Mouse (Mus musculus): ENCODE results near the gene Gm45713. TPM values are rescaled to one million over a fixed set of nuclear protein-coding genes. Genes with fewer than 3 reads are reported as not detected.
"Not testable (repeated sequence)": the region's sequence is repeated elsewhere in the genome, so short reads cannot be mapped to it uniquely, and the experiment has no call there.

Gene Gm45713
- polyA plus RNA-seq, 1 experiment: 0.08 TPM

DNA sequence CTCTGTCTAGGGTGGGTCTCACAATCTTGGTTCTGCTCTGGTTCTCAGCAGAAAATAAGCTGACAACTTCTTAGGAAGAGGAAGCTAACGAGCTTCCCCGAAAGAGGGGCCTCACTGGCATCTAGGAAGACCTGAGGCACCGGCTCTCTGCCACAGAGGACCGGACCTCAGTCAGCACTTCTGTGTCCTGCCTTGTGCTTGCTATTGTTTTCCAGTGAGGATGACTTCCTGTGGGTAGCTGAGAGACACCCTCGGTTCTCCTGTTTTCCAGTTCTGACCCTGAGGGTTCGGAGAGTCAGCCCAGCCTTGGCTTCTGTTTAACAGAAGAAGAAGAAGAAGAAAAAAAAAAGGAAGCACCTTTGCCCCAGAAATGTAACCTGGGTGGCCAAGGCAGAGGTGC, 38.6 kb downstream of the Gm45713 start:
- H3K4me1 ChIP-seq (ENCODE audit: control insufficient read depth, insufficient read depth, low read length): no peaks in the 10 kb centered on the region
- H3K4me3 ChIP-seq (ENCODE audit: insufficient read depth, low read length): no peak overlapping the region
- TF ChIP-seq CTCF (IDR thresholded peaks at IDR 0.05; ENCODE audit: extremely low read depth, insufficient read depth, low read length) (no peak), POLR2A (IDR thresholded peaks at IDR 0.05; ENCODE audit: extremely low read depth, insufficient read depth, low read length) (no peak)
- H3K27ac ChIP-seq (ENCODE audit: insufficient read depth, low read length): no peak overlapping the region

DNA sequence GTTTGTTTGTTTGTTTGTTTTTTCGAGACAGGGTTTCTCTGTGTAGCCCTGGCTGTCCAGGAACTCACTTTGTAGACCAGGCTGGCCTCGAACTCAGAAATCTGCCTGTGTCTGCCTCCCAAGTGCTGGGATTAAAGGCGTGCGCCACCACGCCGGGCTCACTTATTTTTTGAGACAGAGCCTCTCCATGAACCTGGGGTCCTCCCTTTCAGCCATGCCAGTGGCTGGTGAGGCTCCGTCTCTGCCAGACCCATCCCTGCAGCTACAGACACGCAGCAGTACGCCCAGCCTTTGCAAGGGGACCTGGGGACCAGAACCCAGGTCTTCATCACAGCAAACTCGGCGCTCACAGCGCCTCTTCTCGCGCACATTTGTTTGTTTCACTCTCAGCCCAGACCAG, 40.1 kb downstream of the Gm45713 start:
- not testable (repeated sequence) for H3K4me1 ChIP-seq (ENCODE audit: control insufficient read depth, insufficient read depth, low read length); H3K4me3 ChIP-seq (ENCODE audit: insufficient read depth, low read length); H3K27ac ChIP-seq (ENCODE audit: insufficient read depth, low read length)

- H3K4me1 ChIP-seq (ENCODE audit: control insufficient read depth, insufficient read depth, low read length): no peaks in the 10 kb centered on the region; the same call in 1 of the 2 replicates
- TF ChIP-seq CTCF (IDR thresholded peaks at IDR 0.05; ENCODE audit: extremely low read depth, insufficient read depth, low read length) (no peak), POLR2A (IDR thresholded peaks at IDR 0.05; ENCODE audit: extremely low read depth, insufficient read depth, low read length) (no peak)
- no peak overlapping the region for H3K27ac ChIP-seq (ENCODE audit: insufficient read depth, low read length)
- no peak overlapping the region for H3K4me3 ChIP-seq (ENCODE audit: insufficient read depth, low read length)
These were observed 40.7 kb downstream of the Gm45713 start for GRCm38 (mm10) chr7:45095367-45095766.

- no peak for TF ChIP-seq CTCF (IDR thresholded peaks at IDR 0.05; ENCODE audit: extremely low read depth, insufficient read depth, low read length)
- TF ChIP-seq POLR2A (IDR thresholded peaks at IDR 0.05; ENCODE audit: extremely low read depth, insufficient read depth, low read length): no peak
- H3K4me3 ChIP-seq (ENCODE audit: insufficient read depth, low read length): no peak overlapping the region
- no peak overlapping the region for H3K27ac ChIP-seq (ENCODE audit: insufficient read depth, low read length)
- no peaks in the 10 kb centered on the region; the same call in 1 of the 2 replicates for H3K4me1 ChIP-seq (ENCODE audit: control insufficient read depth, insufficient read depth, low read length)
These were observed 41.9 kb downstream of the Gm45713 start for GRCm38 (mm10) chr7:45094121-45094520.

- TF ChIP-seq POLR2A (IDR thresholded peaks at IDR 0.05; ENCODE audit: extremely low read depth, insufficient read depth, low read length) (no peak), CTCF (IDR thresholded peaks at IDR 0.05; ENCODE audit: extremely low read depth, insufficient read depth, low read length) (no peak)
- Histone ChIP-seq H3K27ac (ENCODE audit: insufficient read depth, low read length) (no peak overlapping the region), H3K4me1 (ENCODE audit: control insufficient read depth, insufficient read depth, low read length) (no peaks in the 10 kb centered on the region; the same call in 1 of the 2 replicates), H3K4me3 (ENCODE audit: insufficient read depth, low read length) (no peak overlapping the region)
These were observed 42.5 kb downstream of the Gm45713 start for GRCm38 (mm10) chr7:45093516-45093905.

GRCm38 (mm10) chr7:45092828-45093515, 43.1 kb downstream of the Gm45713 start:
- no peaks in the 10 kb centered on the region; the same call in 1 of the 2 replicates for H3K4me1 ChIP-seq (ENCODE audit: control insufficient read depth, insufficient read depth, low read length)
- H3K4me3 ChIP-seq (ENCODE audit: insufficient read depth, low read length): no peak overlapping the region
- TF ChIP-seq CTCF (IDR thresholded peaks at IDR 0.05; ENCODE audit: extremely low read depth, insufficient read depth, low read length): no peak
- TF ChIP-seq POLR2A (IDR thresholded peaks at IDR 0.05; ENCODE audit: extremely low read depth, insufficient read depth, low read length): no peak
- H3K27ac ChIP-seq (ENCODE audit: insufficient read depth, low read length): no peak overlapping the region

GRCm38 (mm10) chr7:45092048-45092447, 44.0 kb downstream of the Gm45713 start, which contains the start of gene Rcn3:
Gene Rcn3 (minus strand): TSS chr7:45092221.
- Histone ChIP-seq H3K4me3 (ENCODE audit: insufficient read depth, low read length) (peak within 1 kb of the TSS; percentile 8; the same call in 1 of the 2 replicates), H3K4me1 (ENCODE audit: control insufficient read depth, insufficient read depth, low read length) (no peaks in the 10 kb centered on the region; the same call in 1 of the 2 replicates), H3K27ac (ENCODE audit: insufficient read depth, low read length) (no peak within 1 kb of the TSS)
- TF ChIP-seq CTCF (IDR thresholded peaks at IDR 0.05; ENCODE audit: extremely low read depth, insufficient read depth, low read length) (no peak), POLR2A (IDR thresholded peaks at IDR 0.05; ENCODE audit: extremely low read depth, insufficient read depth, low read length) (no peak)

- Histone ChIP-seq H3K27ac (ENCODE audit: insufficient read depth, low read length) (no peak overlapping the region), H3K4me3 (ENCODE audit: insufficient read depth, low read length) (0 out of 2 replicates have a peak overlapping the region, but pooled peaks have one; percentile 8), H3K4me1 (ENCODE audit: control insufficient read depth, insufficient read depth, low read length) (no peaks in the 10 kb centered on the region; the same call in 1 of the 2 replicates)
- TF ChIP-seq POLR2A (IDR thresholded peaks at IDR 0.05; ENCODE audit: extremely low read depth, insufficient read depth, low read length) (no peak), CTCF (IDR thresholded peaks at IDR 0.05; ENCODE audit: extremely low read depth, insufficient read depth, low read length) (no peak)
These were observed 44.7 kb downstream of the Gm45713 start for GRCm38 (mm10) chr7:45091001-45091990.

DNA sequence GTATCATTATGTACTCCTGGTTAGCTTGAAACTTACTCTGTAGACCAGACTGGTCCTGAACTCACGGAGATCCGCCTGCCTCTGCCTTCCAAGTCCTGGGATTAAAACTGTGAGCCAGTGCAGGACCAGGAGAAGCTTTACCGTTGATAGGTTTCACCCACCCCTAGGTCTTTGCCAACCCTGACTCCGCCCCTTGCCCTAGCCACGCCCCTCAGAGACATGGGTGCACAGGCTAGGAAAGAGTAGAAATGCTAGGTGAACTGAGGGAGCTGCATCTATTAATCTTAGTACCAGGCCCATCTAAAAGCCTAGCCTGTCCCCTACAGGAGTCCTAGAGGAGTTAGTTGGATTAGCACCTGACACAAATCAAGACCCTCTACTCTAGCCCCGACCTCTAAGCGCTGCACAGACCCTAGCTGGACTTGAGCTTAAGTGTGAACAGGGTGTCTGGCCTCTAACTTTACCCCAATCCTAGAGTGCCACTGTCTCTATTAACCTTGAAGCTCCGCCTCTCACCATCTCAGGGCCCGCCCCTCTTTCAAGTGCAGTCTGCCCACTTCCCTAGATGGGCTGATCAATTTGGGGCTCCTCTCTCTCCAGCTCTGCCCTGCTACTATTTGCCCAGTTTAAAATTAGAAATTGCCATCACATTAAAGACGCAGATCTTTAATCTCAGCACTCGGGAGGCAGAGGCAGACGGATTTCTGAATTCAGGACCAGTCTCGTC, 45.6 kb downstream of the Gm45713 start:
- no peak for TF ChIP-seq CTCF (IDR thresholded peaks at IDR 0.05; ENCODE audit: extremely low read depth, insufficient read depth, low read length)
- no peak for TF ChIP-seq POLR2A (IDR thresholded peaks at IDR 0.05; ENCODE audit: extremely low read depth, insufficient read depth, low read length)
- H3K27ac ChIP-seq (ENCODE audit: insufficient read depth, low read length): no peak overlapping the region
- H3K4me3 ChIP-seq (ENCODE audit: insufficient read depth, low read length): no peak overlapping the region

More for the DNA sequence above, 45.6 kb downstream of the Gm45713 start:
- H3K4me1 ChIP-seq (ENCODE audit: control insufficient read depth, insufficient read depth, low read length): no peaks in the 10 kb centered on the region; the same call in 1 of the 2 replicates
